Mouse (Mus musculus) midbrain, postnatal 0 days (tissue): ENCODE data around the gene Olfr47. TPM values are rescaled to one million over a fixed set of nuclear protein-coding genes. Genes with fewer than 3 reads are reported as not detected.
A peak's percentile ranks its signal among the peaks of the same experiment; 100 is the strongest.
"Not testable (repeated sequence)": the region's sequence is repeated elsewhere in the genome, so short reads cannot be mapped to it uniquely, and the experiment has no call there.

ENCODE experiments used
- ATAC-seq: fragments of 200-750 bp; cut with Nextera tagmentation; 2 replicates; pipeline ENCODE4 v1.8.0; 2017; ENCODE audit warnings: moderate number of reproducible peaks, mild to moderate bottlenecking, moderate TSS enrichment, moderate library complexity; ENCODE audit not compliant: low FRiP score
- DNase-seq: peaks from one replicate; pipeline ENCODE4 v3.0.0-alpha.2; 2015; ENCODE audit warnings: low spot score
- H3K27ac ChIP-seq: fragments of 300-500 bp; sonication (generic); 2 replicates; pipeline ENCODE4 v1.5.1; 2014; ENCODE audit warnings: low read depth, mild to moderate bottlenecking, low read length, mixed read lengths
- H3K27me3 ChIP-seq: fragments of 300-500 bp; sonication (generic); 2 replicates; pipeline ENCODE4 v1.6.1; 2014; ENCODE audit warnings: low read length, control low read depth, mixed read lengths; ENCODE audit not compliant: insufficient read depth
- H3K36me3 ChIP-seq: fragments of 300-500 bp; sonication (generic); 2 replicates; pipeline ENCODE4 v1.6.1; 2014; ENCODE audit warnings: low read length, control low read depth, mixed read lengths; ENCODE audit not compliant: insufficient read depth
- H3K4me1 ChIP-seq: fragments of 300-500 bp; sonication (generic); 2 replicates; pipeline ENCODE4 v1.6.1; 2014; ENCODE audit warnings: mild to moderate bottlenecking, control low read depth, antibody characterized with exemption, low read length, mixed read lengths; ENCODE audit not compliant: insufficient read depth
- H3K4me2 ChIP-seq: fragments of 300-500 bp; sonication (generic); 2 replicates; pipeline ENCODE4 v1.6.1; 2014; ENCODE audit warnings: low read depth, mild to moderate bottlenecking, low read length, mixed read lengths; ENCODE audit not compliant: poor library complexity, severe bottlenecking
- H3K4me3 ChIP-seq: fragments of 300-500 bp; sonication (generic); 2 replicates; pipeline ENCODE4 v1.5.1; 2014; ENCODE audit warnings: low read depth, mild to moderate bottlenecking, low read length, moderate library complexity
- H3K9ac ChIP-seq: fragments of 300-500 bp; sonication (generic); replicated peaks from 2 replicates; pipeline ENCODE4 v1.6.1; 2014; ENCODE audit warnings: mild to moderate bottlenecking, low read length, moderate library complexity, mixed read lengths; ENCODE audit not compliant: poor library complexity, severe bottlenecking
- H3K9me3 ChIP-seq: fragments of 300-500 bp; sonication (generic); 2 replicates; pipeline ENCODE4 v1.6.1; 2016; ENCODE audit warnings: low read length, control low read depth
- CTCF ChIP-seq: IDR thresholded peaks from 2 replicates; pipeline ENCODE4 v1.5.1; 2016; ENCODE audit warnings: antibody characterized with exemption, mild to moderate bottlenecking
- WGBS: fragments of 180-500 bp; shearing (Covaris S2); extraction: QIAGEN DNeasy Blood & Tissue Kit; methylation state at CpG from one replicate; pipeline ENCODE4 v1.1.7; 2014; 5-methylcytosine and 5-hydroxymethylcytosine counted together
- polyA plus RNA-seq: library from polyadenylated mRNA; unstranded; fragments of >200 nt; fragmentation: Nextera tagmentation; extraction: Ambion mirVana; gene quantifications from 2 replicates; pipeline ENCODE4 v1.2.1, GENCODE M21; 2015
- total RNA-seq: library from RNA; depleted of rRNA; stranded (reverse); fragments of >200 nt; gene quantifications from 2 replicates; pipeline ENCODE4 v1.2.3, GENCODE M21; 2014; rRNA removed

The Olfr47 gene
- total RNA-seq (not detected in 2 replicates), polyA plus RNA-seq (not detected in 2 replicates)

- H3K9me3 ChIP-seq, H3K4me3 ChIP-seq, H3K4me1 ChIP-seq, DNase-seq, H3K9ac ChIP-seq, H3K27ac ChIP-seq, ATAC-seq, H3K36me3 ChIP-seq, H3K4me2 ChIP-seq, H3K27me3 ChIP-seq: not testable (repeated sequence)
- 84% methylated on average over 1 of the region's 1 CpGs for WGBS
Measured at GRCm38 (mm10) chr6:43231255-43231654, at the start of gene Olfr47. Olfr47 (plus strand) TSS chr6:43231529.

GRCm38 (mm10) chr6:43190986-43191385 is 40.3 kb upstream of the Olfr47 start:
- ATAC-seq: no peak
- H3K4me1 ChIP-seq: no peaks in the 10 kb centered on the region
- TF ChIP-seq CTCF: no peak

DNA sequence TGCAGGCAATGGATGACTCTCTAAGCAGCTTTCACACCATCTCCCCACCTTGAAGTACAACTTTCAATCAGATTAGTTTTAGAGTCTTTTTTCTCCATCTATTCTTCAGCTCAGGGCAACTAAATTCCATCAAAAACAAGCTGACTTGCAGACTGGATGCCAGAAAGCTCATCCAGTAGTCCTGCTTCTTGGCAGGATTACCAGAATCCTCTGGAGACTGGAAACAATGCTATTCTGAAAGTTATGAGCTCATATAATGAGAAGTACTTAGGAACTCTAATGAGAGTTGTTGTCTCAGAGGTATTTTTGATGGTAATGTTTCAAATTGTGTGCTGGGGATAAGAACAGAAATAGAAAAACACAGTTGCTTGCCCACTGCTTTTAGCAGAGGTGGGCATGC is 34.5 kb upstream of the Olfr47 start, which contains the start of gene Olfr435:
Olfr435 (plus strand) TSS at position 366 of the 400 bp plus-strand sequence.
- Histone ChIP-seq H3K27me3 (no peaks in the 10 kb centered on the region), H3K36me3 (no peaks in the 10 kb centered on the region), H3K27ac (no peak within 1 kb of the TSS), H3K4me2 (no peak within 1 kb of the TSS), H3K9ac (no peak within 1 kb of the TSS), H3K4me3 (no peak within 1 kb of the TSS), H3K4me1 (no peaks in the 10 kb centered on the region), H3K9me3 (no peaks in the 10 kb centered on the region)
- peak; percentile 24 for DNase-seq
- TF ChIP-seq CTCF: no peak
- ATAC-seq: no peak

More at GRCm38 (mm10) chr6:43190986-43191385, 40.3 kb upstream of the Olfr47 start:
- Histone ChIP-seq H3K9me3 (no peaks in the 10 kb centered on the region), H3K9ac (no peak overlapping the region), H3K36me3 (no peaks in the 10 kb centered on the region), H3K27ac (no peak overlapping the region), H3K4me3 (no peak overlapping the region), H3K4me2 (no peak overlapping the region), H3K27me3 (no peaks in the 10 kb centered on the region)
- DNase-seq: no peak
- WGBS: 87% methylated on average over 3 of the region's 3 CpGs

DNA sequence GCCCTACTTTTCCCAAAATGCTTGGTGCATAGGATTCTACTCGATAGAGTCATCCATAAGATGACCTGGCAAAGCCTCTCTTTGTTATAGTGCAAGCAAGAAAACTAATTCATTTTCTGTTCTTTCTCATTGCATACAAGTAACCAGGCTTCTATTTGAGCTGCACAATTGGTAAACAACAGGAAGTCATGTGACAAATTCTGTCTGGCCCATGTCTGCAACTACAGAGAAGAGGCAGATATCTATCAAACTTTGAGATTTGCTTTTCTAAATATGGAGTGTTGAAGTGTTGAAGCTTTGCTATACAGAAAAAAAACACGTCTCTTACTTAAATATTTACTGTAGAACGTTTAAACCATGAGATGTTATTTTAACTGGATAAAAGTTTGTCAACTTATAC is 33.2 kb upstream of the Olfr47 start:
- H3K9ac ChIP-seq: no peak overlapping the region
- WGBS: 82% methylated on average over 3 of the region's 3 CpGs
- H3K4me1 ChIP-seq: no peaks in the 10 kb centered on the region
- ATAC-seq (no peak), DNase-seq (no peak)
- H3K4me2 ChIP-seq: no peak overlapping the region
- no peaks in the 10 kb centered on the region for H3K27me3 ChIP-seq
- no peak overlapping the region for H3K27ac ChIP-seq
- no peaks in the 10 kb centered on the region for H3K36me3 ChIP-seq
- no peaks in the 10 kb centered on the region for H3K9me3 ChIP-seq
- no peak for TF ChIP-seq CTCF
- H3K4me3 ChIP-seq: no peak overlapping the region

GRCm38 (mm10) chr6:43202786-43203185 is 28.5 kb upstream of the Olfr47 start:
- Histone ChIP-seq H3K9ac (no peak overlapping the region), H3K36me3 (no peaks in the 10 kb centered on the region), H3K4me2 (no peak overlapping the region), H3K4me1 (no peaks in the 10 kb centered on the region), H3K27ac (no peak overlapping the region), H3K27me3 (no peaks in the 10 kb centered on the region), H3K4me3 (no peak overlapping the region), H3K9me3 (no peaks in the 10 kb centered on the region)
- TF ChIP-seq CTCF: no peak
- DNase-seq (no peak), ATAC-seq (no peak)

DNA sequence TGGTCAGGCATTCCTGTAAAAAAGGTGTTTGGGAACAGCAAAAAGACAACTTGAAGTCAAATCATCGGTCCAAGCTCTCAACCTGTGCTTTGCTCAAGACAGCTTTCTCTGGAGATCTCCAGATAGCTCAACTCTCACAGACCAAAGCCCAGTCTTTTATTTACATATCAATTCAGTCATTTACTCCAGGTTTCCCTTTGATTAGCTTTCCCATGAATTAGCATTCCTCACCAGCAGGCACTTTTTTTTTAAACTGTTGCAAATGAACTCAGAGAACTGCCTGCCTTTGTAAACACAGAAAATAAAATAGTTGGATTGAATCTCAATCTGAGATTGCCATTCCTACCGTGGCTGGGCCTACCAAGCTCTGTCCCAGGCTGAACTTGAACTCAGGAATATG is 26.0 kb upstream of the Olfr47 start:
- H3K36me3 ChIP-seq: no peaks in the 10 kb centered on the region
- H3K9ac ChIP-seq: no peak overlapping the region
- no peak overlapping the region for H3K27ac ChIP-seq
- TF ChIP-seq CTCF: no peak
- H3K4me3 ChIP-seq: no peak overlapping the region
- ATAC-seq (no peak), DNase-seq (no peak)
- H3K9me3 ChIP-seq: no peaks in the 10 kb centered on the region
- H3K4me2 ChIP-seq: no peak overlapping the region
- 39% methylated on average over 2 of the region's 2 CpGs for WGBS
- H3K4me1 ChIP-seq: no peaks in the 10 kb centered on the region
- no peaks in the 10 kb centered on the region for H3K27me3 ChIP-seq

GRCm38 (mm10) chr6:43212873-43213272 is 18.5 kb upstream of the Olfr47 start, which contains the start of gene Olfr434:
Olfr434 (plus strand) TSS chr6:43213021.
- not testable (repeated sequence) for H3K27me3 ChIP-seq, H3K4me3 ChIP-seq, ATAC-seq, H3K27ac ChIP-seq, DNase-seq, H3K9me3 ChIP-seq, H3K4me1 ChIP-seq, H3K36me3 ChIP-seq, H3K9ac ChIP-seq, H3K4me2 ChIP-seq
